11 mouse cellular contexts compared by ENCODE assay signal in the genomic region with DNA sequence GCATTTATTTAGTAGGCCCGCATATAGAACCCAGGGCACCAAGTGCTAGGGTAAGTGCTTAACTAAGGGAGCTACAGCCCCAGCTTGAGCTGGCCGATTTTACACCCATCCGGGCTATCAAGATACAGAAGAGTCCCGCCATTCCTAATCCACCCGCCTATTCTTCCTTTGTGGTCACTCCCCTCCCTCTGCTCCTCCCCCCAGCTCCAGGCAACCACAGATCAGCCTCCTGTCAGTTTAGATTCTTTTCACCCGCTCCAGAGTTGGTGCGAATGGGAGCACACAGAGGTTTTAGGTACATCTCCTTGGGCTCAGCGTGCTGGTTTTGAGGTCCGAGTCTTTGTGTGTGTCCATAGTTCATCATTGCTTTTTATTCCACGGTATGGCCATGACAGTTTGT. TPM values are rescaled to one million over a fixed set of nuclear protein-coding genes. Genes with fewer than 3 reads are reported as not detected.
DNase-seq lines count a peak whose midpoint lies in the region; ATAC-seq and TF ChIP-seq lines count a peak whose summit lies in the region.
"Had no signal": no experiment of that assay in that cellular context is flagged by ENCODE, and none has a peak within 500 bp of the region (broad histone marks: within the 10 kb centered on the region; RNA-seq: fewer than 3 reads in every experiment).

No protein-coding gene starts in this region.

- peak; percentile 62 for ATAC-seq in megakaryocyte-erythroid progenitor cell, adult 5-6 weeks (replicated peaks; ENCODE audit: low FRiP score, low TSS enrichment, poor library complexity, severe bottlenecking)

- no peak for TF ChIP-seq CTCF in cerebellum, adult 2 months (IDR thresholded peaks at IDR 0.05; ENCODE audit: borderline replicate concordance, insufficient read depth, low read depth, low read length)

- H3K4me3 ChIP-seq in cerebellum, adult 2 months (replicated peaks; ENCODE audit: insufficient read depth, low read depth, low read length), result peak overlapping the region; percentile 23

- TF ChIP-seq POLR2A in cerebellum, adult 2 months (IDR thresholded peaks at IDR 0.05; ENCODE audit: borderline replicate concordance, insufficient read depth, low read length), result no peak

- H3K27me3 ChIP-seq in cerebellum, adult 2 months (ENCODE audit: control insufficient read depth, insufficient read depth, low read length), result no peaks in the 10 kb centered on the region

- intact Hi-C loops in left cerebral cortex, postnatal 25 days (cut with DNase I), result no loop called here

- H3K27ac ChIP-seq in cerebellum, adult 2 months (ENCODE audit: insufficient read depth, low read length), result no peak overlapping the region

- 18% methylated on average over 10 of the region's 10 CpGs for WGBS in cerebellum, adult 2 months

- no peaks in the 10 kb centered on the region for H3K4me1 ChIP-seq in cerebellum, adult 2 months (ENCODE audit: control insufficient read depth, insufficient read depth, low read length)

- no peak for DNase-seq in cerebellum, adult 2 months
- no peak for DNase-seq in cerebellum, postnatal 4 days (ENCODE audit: low spot score in 2 of 2)
- DNase-seq in lung, postnatal 10 days, result peak; percentile 25
- no peak for DNase-seq in lung, postnatal 14 days
- DNase-seq in left cerebral cortex, postnatal 25 days (ENCODE audit: low spot score in 2 of 2), result no peak
- DNase-seq in frontal cortex, postnatal 10 days (ENCODE audit: low spot score in 2 of 2), result no peak
- no peak for DNase-seq in layer of hippocampus, adult 18-20 months (ENCODE audit: low spot score in 2 of 2)
- DNase-seq: adrenal gland, adult 2 months had no signal

RNA-seq across cellular contexts. Expression of gene Lactbl1, which starts 16.5 kb away (rescaled TPM):
- 0.13 and 0.21 TPM in 2 replicates for polyA plus RNA-seq in cerebellum, adult 2 months (2012; rRNA removed)
- 0.44 TPM in 1 of 2 replicates, not detected in the other for total RNA-seq in megakaryocyte-erythroid progenitor cell, adult 5-6 weeks (2014; fragmentation: Nextera tagmentation)
- total RNA-seq in megakaryocyte-erythroid progenitor cell, adult 5-6 weeks (2017), result 0.27 TPM in 1 of 2 replicates, not detected in the other
- not detected for total RNA-seq in left cerebral cortex, postnatal 25 days (2021)
- not detected for total RNA-seq in layer of hippocampus, adult 18-20 months (2021)
- total RNA-seq: adrenal gland, adult 2 months; left cerebral cortex, adult 18-20 months; neutrophil, adult 5-6 weeks had no signal
- polyA plus RNA-seq: adrenal gland, adult 2 months had no signal

RNA-seq across cellular contexts. Expression of gene Tex46, which starts 28.7 kb away (rescaled TPM):
- polyA plus RNA-seq in cerebellum, adult 2 months (2012; rRNA removed), result not detected in 2 replicates
- not detected in 2 replicates for total RNA-seq in megakaryocyte-erythroid progenitor cell, adult 5-6 weeks (2014; fragmentation: Nextera tagmentation)
- not detected in 2 replicates for total RNA-seq in megakaryocyte-erythroid progenitor cell, adult 5-6 weeks (2017)
- not detected for total RNA-seq in left cerebral cortex, postnatal 25 days (2021)
- not detected for total RNA-seq in layer of hippocampus, adult 18-20 months (2021)
- total RNA-seq: adrenal gland, adult 2 months; left cerebral cortex, adult 18-20 months; neutrophil, adult 5-6 weeks had no signal
- polyA plus RNA-seq: adrenal gland, adult 2 months had no signal

RNA-seq across cellular contexts. Expression of gene Kdm1a, which starts 36.4 kb away (rescaled TPM):
- 61.2 and 63.1 TPM in 2 replicates for polyA plus RNA-seq in cerebellum, adult 2 months (2012; rRNA removed)
- 61.6 and 68.5 TPM in 2 replicates for total RNA-seq in megakaryocyte-erythroid progenitor cell, adult 5-6 weeks (2014; fragmentation: Nextera tagmentation)
- total RNA-seq in megakaryocyte-erythroid progenitor cell, adult 5-6 weeks (2017), result 60.7 and 91.5 TPM in 2 replicates
- 10 to 100 TPM; 93.2 to 97.2 TPM for total RNA-seq in left cerebral cortex, postnatal 25 days (2021)
- total RNA-seq in layer of hippocampus, adult 18-20 months (2021), result 10 to 100 TPM; 80.1 to 83.4 TPM
